Mouse (Mus musculus): ENCODE measurements around the gene Rassf3.

GRCm38 (mm10) chr10:121432041-121432634, 44.0 kb downstream of the Rassf3 start:
- TF ChIP-seq CTCF (IDR thresholded peaks at IDR 0.05; ENCODE audit: borderline replicate concordance, control insufficient read depth, extremely low read depth, insufficient read depth, low read length, poor library complexity) (no peak), POLR2A (IDR thresholded peaks at IDR 0.05; ENCODE audit: control insufficient read depth, extremely low read depth, insufficient read depth, low read length, poor library complexity) (no peak)

All from thymus, adult 2 months (tissue).